Mouse (Mus musculus) regulatory T cell (primary cell): ENCODE data around the gene Zfp383.
"Not testable (repeated sequence)": the region's sequence is repeated elsewhere in the genome, so short reads cannot be mapped to it uniquely, and the experiment has no call there.

Source experiments
- in situ Hi-C: fragments of 300-600 bp; cut with MboI, MseI; formaldehyde crosslinking; loops from one replicate; pipeline ENCODE4 v1.15.1; 2025; ENCODE audit warnings: high pct_unique_total_duplicates

Gene Zfp383

GRCm38 (mm10) chr7:29908130-29908950, at the start of gene Zfp383:
TSS of gene Zfp383 (plus strand) at chr7:29908223.
- in situ Hi-C loops, result loop anchor here (10.0 kb wide), 1 partner anchor 54 kb away; the partner anchor contains the start of genes Zfp420 and Zfp940

GRCm38 (mm10) chr7:29859532-29860517, 48.2 kb upstream of the Zfp383 start, which contains the start of gene Zfp420:
TSS of gene Zfp420 (plus strand) at chr7:29859979.
- in situ Hi-C loops, result loop anchor here (5.0 to 10.0 kb wide), 2 partner anchors 45 to 92 kb away; partner anchors contain the start of genes Zfp27, Zfp383 and Zfp74

- in situ Hi-C loops, result loop anchor here (5.0 kb wide), 1 partner anchor 91 kb away; the partner anchor contains the start of gene Zfp74
Observed at GRCm38 (mm10) chr7:29861660-29862059, 46.4 kb upstream of the Zfp383 start.

GRCm38 (mm10) chr7:29874256-29874655, 33.8 kb upstream of the Zfp383 start:
- in situ Hi-C loops, result no loop called here

GRCm38 (mm10) chr7:29877561-29877960, 30.5 kb upstream of the Zfp383 start:
- in situ Hi-C loops, result not testable (repeated sequence)

GRCm38 (mm10) chr7:29880056-29880455, 28.0 kb upstream of the Zfp383 start:
- in situ Hi-C loops, result no loop called here

GRCm38 (mm10) chr7:29880916-29881315, 27.1 kb upstream of the Zfp383 start:
- in situ Hi-C loops, result no loop called here

- in situ Hi-C loops, result no loop called here
Observed at GRCm38 (mm10) chr7:29890501-29890900, 17.5 kb upstream of the Zfp383 start.

GRCm38 (mm10) chr7:29892756-29893155, 15.3 kb upstream of the Zfp383 start:
- in situ Hi-C loops, result no loop called here

- in situ Hi-C loops, result no loop called here
Observed at GRCm38 (mm10) chr7:29898351-29898750, 9.7 kb upstream of the Zfp383 start.

- in situ Hi-C loops, result loop anchor here (10.0 kb wide), 1 partner anchor 49 kb away; the partner anchor contains the start of genes Zfp420 and Zfp940
Observed at GRCm38 (mm10) chr7:29904101-29904500, 3.9 kb upstream of the Zfp383 start.

GRCm38 (mm10) chr7:29905966-29906681, 1.9 kb upstream of the Zfp383 start, which contains the start of gene Zfp27:
TSS of gene Zfp27 (minus strand) at chr7:29906572.
- in situ Hi-C loops, result loop anchor here (10.0 kb wide), 1 partner anchor 51 kb away; the partner anchor contains the start of genes Zfp420 and Zfp940

GRCm38 (mm10) chr7:29906682-29907058, 1.4 kb upstream of the Zfp383 start:
- in situ Hi-C loops, result loop anchor here (10.0 kb wide), 1 partner anchor 52 kb away; the partner anchor contains the start of genes Zfp420 and Zfp940

GRCm38 (mm10) chr7:29907206-29907605, 817 bp upstream of the Zfp383 start:
- in situ Hi-C loops, result loop anchor here (10.0 kb wide), 1 partner anchor 52 kb away; the partner anchor contains the start of genes Zfp420 and Zfp940

GRCm38 (mm10) chr7:29910252-29910651, 2.2 kb downstream of the Zfp383 start:
- in situ Hi-C loops, result no loop called here

- in situ Hi-C loops, result no loop called here
Observed at GRCm38 (mm10) chr7:29912172-29912571, 4.1 kb downstream of the Zfp383 start.

- in situ Hi-C loops, result no loop called here
Observed at GRCm38 (mm10) chr7:29917371-29918061, 9.5 kb downstream of the Zfp383 start.

- in situ Hi-C loops, result no loop called here
Observed at GRCm38 (mm10) chr7:29918062-29918453, 10.0 kb downstream of the Zfp383 start.

GRCm38 (mm10) chr7:29921439-29922093, 13.5 kb downstream of the Zfp383 start:
- in situ Hi-C loops, result no loop called here

- in situ Hi-C loops, result no loop called here
Observed at GRCm38 (mm10) chr7:29922780-29923179, 14.8 kb downstream of the Zfp383 start.
